Mouse (Mus musculus) A20 (cell line): ENCODE data around the gene Xaf1.

Experiments used
- DNase-seq: peaks from one replicate; pipeline ENCODE4 v3.0.0-alpha.2; 2011; ENCODE audit warnings: low read depth, low spot score

The Xaf1 gene

DNA sequence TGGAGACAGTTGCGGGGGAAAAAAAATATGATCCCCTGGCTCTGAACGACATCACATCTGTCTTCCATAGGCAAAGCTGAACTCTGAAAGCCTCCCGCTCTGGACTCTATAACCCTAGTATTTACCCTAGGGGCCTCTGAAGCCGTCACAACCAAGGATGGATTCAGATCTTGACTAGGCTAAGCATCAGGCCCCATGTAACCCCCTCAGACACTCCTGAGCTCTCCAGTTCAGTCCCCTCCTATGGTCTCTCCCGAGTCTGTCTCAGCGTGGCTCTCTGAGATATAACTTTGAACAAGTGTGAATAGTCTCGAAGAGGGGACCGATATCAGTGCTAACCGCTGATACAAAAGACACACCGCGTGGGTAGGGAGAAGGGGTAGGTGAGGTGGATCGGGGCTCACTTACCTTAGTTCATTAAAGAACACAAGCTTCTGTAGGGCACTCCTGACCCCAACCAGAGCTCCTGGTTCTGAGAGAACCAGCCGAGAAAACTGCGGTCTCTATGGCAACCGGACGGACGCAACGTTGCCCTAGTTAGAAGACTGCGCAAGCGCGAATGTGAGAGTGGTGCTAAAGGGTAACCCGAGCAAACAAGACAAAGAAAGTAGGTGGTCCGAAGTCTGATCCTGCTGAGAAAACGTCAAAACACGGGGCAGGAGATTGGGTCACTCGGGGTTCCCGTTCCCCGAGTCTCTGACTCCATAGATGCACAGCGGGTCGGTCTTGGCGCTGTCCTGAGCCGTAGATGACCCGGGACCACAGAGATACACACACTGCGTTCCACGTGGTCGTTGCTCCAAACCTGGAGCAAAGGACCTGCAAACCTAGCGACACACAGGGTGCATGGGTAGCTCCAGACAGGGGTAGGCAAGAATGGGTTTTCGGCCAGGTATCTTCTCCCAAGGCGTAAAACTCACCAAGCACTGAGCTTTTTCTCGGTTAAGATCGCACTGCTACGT lies 60.2 kb downstream of the Xaf1 start:
- DNase-seq: no peak

DNA sequence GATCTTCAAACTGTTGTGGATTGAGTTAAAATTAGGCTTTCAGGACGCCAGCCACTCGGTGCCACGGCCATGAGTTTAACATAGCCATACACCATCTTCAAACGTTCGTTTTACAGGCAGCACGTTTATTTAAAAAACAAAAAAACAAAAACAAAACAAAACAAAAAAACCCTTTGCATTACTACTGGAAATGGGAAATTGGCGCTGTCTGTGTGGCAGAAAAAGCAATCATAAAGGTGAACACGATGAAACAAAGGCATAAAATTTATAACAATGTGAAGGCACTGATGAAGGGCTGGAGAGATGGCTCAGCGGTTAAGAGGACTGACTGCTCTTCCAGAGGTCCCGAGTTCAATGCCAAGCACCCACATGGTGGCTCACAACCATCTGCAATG lies 60.9 kb downstream of the Xaf1 start, which contains the start of gene Tekt1:
TSS of gene Tekt1 (minus strand) at position 96 of the 395 bp plus-strand sequence.
- no peak for DNase-seq
